10 mouse cellular contexts compared by ENCODE assay signal in the genomic region with DNA sequence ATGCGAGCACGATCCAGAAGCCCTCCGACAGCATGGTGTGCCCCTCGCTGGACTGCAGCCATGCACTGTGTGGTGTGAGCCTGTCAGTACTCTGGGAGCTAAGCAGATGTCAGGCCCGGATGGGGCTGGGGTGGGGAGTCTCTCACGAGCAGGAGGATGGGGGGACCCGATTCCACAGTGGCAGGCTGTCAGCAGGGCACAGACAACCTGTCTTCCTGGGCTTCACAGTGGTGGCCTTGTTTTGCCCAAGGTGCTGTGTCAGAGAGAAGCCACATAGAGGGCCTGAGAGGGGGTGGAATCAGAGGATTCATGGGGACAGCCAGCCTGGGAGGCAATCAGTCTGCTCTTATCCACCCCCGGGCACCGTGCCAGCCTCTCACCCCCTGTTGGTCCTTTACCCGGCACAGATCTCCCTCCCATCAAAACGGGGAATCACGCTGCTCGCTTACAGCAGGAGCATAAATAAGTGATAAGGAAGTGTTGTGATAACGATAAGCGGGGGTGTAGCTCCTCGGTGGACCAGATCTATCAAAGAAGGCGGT. TPM values are rescaled to one million over a fixed set of nuclear protein-coding genes. Genes with fewer than 3 reads are reported as not detected.
DNase-seq lines count a peak whose midpoint lies in the region; ATAC-seq lines count a peak whose summit lies in the region.
"Had no signal": no experiment of that assay in that cellular context is flagged by ENCODE, and none has a peak within 500 bp of the region (broad histone marks: within the 10 kb centered on the region; RNA-seq: fewer than 3 reads in every experiment).

No protein-coding gene starts in this region.

- peak overlapping the region; percentile 67 for H3K27ac ChIP-seq in forebrain, embryonic 13.5 days
- no peak overlapping the region for H3K27ac ChIP-seq in forebrain, embryonic 10.5 days
- peak overlapping the region; percentile 82 for H3K27ac ChIP-seq in midbrain, embryonic 14.5 days (replicated peaks; ENCODE audit: low read depth, low read length)
- no peak overlapping the region for H3K27ac ChIP-seq in midbrain, embryonic 11.5 days (ENCODE audit: low read depth, low read length)
- H3K27ac ChIP-seq in kidney, embryonic 14.5 days (ENCODE audit: low read depth, low read length) = no peak overlapping the region
- H3K27ac ChIP-seq: lung, embryonic 15.5 days had no signal

- peak; percentile 89 for ATAC-seq in forebrain, embryonic 13.5 days
- ATAC-seq in midbrain, embryonic 14.5 days (ENCODE audit: low FRiP score, low TSS enrichment) = peak; percentile 81
- no peak for ATAC-seq in midbrain, embryonic 11.5 days (ENCODE audit: low FRiP score)
- no peak for ATAC-seq in erythroblast, adult 5-6 weeks (replicated peaks; ENCODE audit: low FRiP score, poor library complexity, severe bottlenecking)
- ATAC-seq in kidney, embryonic 14.5 days (ENCODE audit: low FRiP score, low TSS enrichment) = no peak

- no peak for DNase-seq in forebrain, embryonic 10.5 days (ENCODE audit: extremely low spot score, low spot score)
- DNase-seq in midbrain, embryonic 14.5 days = peak; percentile 78
- DNase-seq in midbrain, embryonic 11.5 days (ENCODE audit: low spot score, missing footprints) = no peak
- DNase-seq in heart, postnatal 4 days = peak; percentile 54
- DNase-seq in right cerebral cortex, postnatal 25 days = peak; percentile 36

- 44% methylated on average over 17 of the region's 17 CpGs for WGBS in forebrain, embryonic 13.5 days
- WGBS in forebrain, embryonic 10.5 days = 89% methylated on average over 17 of the region's 17 CpGs
- WGBS in midbrain, embryonic 14.5 days = 40% methylated on average over 17 of the region's 17 CpGs
- 85% methylated on average over 17 of the region's 17 CpGs for WGBS in midbrain, embryonic 11.5 days
- WGBS in kidney, embryonic 14.5 days = 73% methylated on average over 17 of the region's 17 CpGs

- no peaks in the 10 kb centered on the region for H3K36me3 ChIP-seq in forebrain, embryonic 13.5 days (ENCODE audit: poor library complexity, severe bottlenecking)
- H3K36me3 ChIP-seq in forebrain, embryonic 10.5 days (replicated peaks) = no peaks in the 10 kb centered on the region
- H3K36me3 ChIP-seq in midbrain, embryonic 14.5 days (ENCODE audit: control insufficient read depth, insufficient read depth, low read length) = no peaks in the 10 kb centered on the region
- H3K36me3 ChIP-seq in midbrain, embryonic 11.5 days (ENCODE audit: control insufficient read depth, insufficient read depth, low read length) = no peaks in the 10 kb centered on the region
- H3K36me3 ChIP-seq in kidney, embryonic 14.5 days (ENCODE audit: control insufficient read depth, insufficient read depth, low read length) = no peaks in the 10 kb centered on the region
- H3K36me3 ChIP-seq: lung, embryonic 15.5 days had no signal

- peak overlapping the region; percentile 37 for H3K4me2 ChIP-seq in forebrain, embryonic 13.5 days
- H3K4me2 ChIP-seq in midbrain, embryonic 14.5 days (ENCODE audit: low read length) = peak overlapping the region; percentile 19; the same call in 1 of the 2 replicates
- H3K4me2 ChIP-seq in midbrain, embryonic 11.5 days = no peak overlapping the region
- no peak overlapping the region for H3K4me2 ChIP-seq in kidney, embryonic 14.5 days (replicated peaks; ENCODE audit: low read depth, low read length)
- H3K4me2 ChIP-seq: lung, embryonic 15.5 days had no signal

- H3K4me3 ChIP-seq in forebrain, embryonic 13.5 days = no peak overlapping the region
- H3K4me3 ChIP-seq in forebrain, embryonic 10.5 days = no peak overlapping the region
- no peak overlapping the region for H3K4me3 ChIP-seq in midbrain, embryonic 14.5 days (replicated peaks; ENCODE audit: low read depth, low read length)
- no peak overlapping the region for H3K4me3 ChIP-seq in midbrain, embryonic 11.5 days (ENCODE audit: low read depth, low read length)
- no peak overlapping the region for H3K4me3 ChIP-seq in kidney, embryonic 14.5 days (ENCODE audit: low read length)
- H3K4me3 ChIP-seq: lung, embryonic 15.5 days had no signal

- H3K9ac ChIP-seq in forebrain, embryonic 13.5 days = no peak overlapping the region
- 0 out of 2 replicates have a peak overlapping the region, but pooled peaks have one; percentile 12 for H3K9ac ChIP-seq in midbrain, embryonic 14.5 days (replicated peaks; ENCODE audit: low read length)
- no peak overlapping the region for H3K9ac ChIP-seq in midbrain, embryonic 11.5 days (ENCODE audit: low read length)
- no peak overlapping the region for H3K9ac ChIP-seq in kidney, embryonic 14.5 days (ENCODE audit: low read depth, low read length)
- H3K9ac ChIP-seq: lung, embryonic 15.5 days had no signal

- H3K9me3 ChIP-seq in forebrain, embryonic 13.5 days (replicated peaks) = no peaks in the 10 kb centered on the region
- H3K9me3 ChIP-seq in forebrain, embryonic 10.5 days = no peaks in the 10 kb centered on the region
- H3K9me3 ChIP-seq in midbrain, embryonic 14.5 days (ENCODE audit: control insufficient read depth, low read length) = no peaks in the 10 kb centered on the region
- no peaks in the 10 kb centered on the region for H3K9me3 ChIP-seq in midbrain, embryonic 11.5 days (ENCODE audit: control insufficient read depth, low read length)
- no peaks in the 10 kb centered on the region for H3K9me3 ChIP-seq in kidney, embryonic 14.5 days (ENCODE audit: control insufficient read depth, low read length)
- H3K9me3 ChIP-seq: lung, embryonic 15.5 days had no signal

- peaks cover 9% of the 10 kb centered on the region; the same call in 1 of the 2 replicates for H3K27me3 ChIP-seq in forebrain, embryonic 13.5 days
- peaks cover 26% of the 10 kb centered on the region for H3K27me3 ChIP-seq in forebrain, embryonic 10.5 days (ENCODE audit: poor library complexity, severe bottlenecking)
- H3K27me3 ChIP-seq in midbrain, embryonic 14.5 days (ENCODE audit: control insufficient read depth, insufficient read depth, low read length) = no peaks in the 10 kb centered on the region; the same call in 1 of the 2 replicates
- H3K27me3 ChIP-seq in midbrain, embryonic 11.5 days (ENCODE audit: control insufficient read depth, insufficient read depth, low read length) = peaks cover 5% of the 10 kb centered on the region; the same call in 1 of the 2 replicates
- no peaks in the 10 kb centered on the region for H3K27me3 ChIP-seq in kidney, embryonic 14.5 days (ENCODE audit: control insufficient read depth, insufficient read depth, low read length)
- H3K27me3 ChIP-seq: lung, embryonic 15.5 days had no signal

- peaks cover 67% of the 10 kb centered on the region for H3K4me1 ChIP-seq in forebrain, embryonic 13.5 days
- H3K4me1 ChIP-seq in forebrain, embryonic 10.5 days = peaks cover 30% of the 10 kb centered on the region
- peaks cover 49% of the 10 kb centered on the region for H3K4me1 ChIP-seq in midbrain, embryonic 14.5 days (ENCODE audit: control insufficient read depth, insufficient read depth, low read length)
- H3K4me1 ChIP-seq in midbrain, embryonic 11.5 days (ENCODE audit: control insufficient read depth, insufficient read depth, low read length) = peaks cover 11% of the 10 kb centered on the region
- H3K4me1 ChIP-seq in kidney, embryonic 14.5 days (ENCODE audit: control insufficient read depth, insufficient read depth, low read length) = peaks cover 15% of the 10 kb centered on the region

RNA-seq across cellular contexts. Expression of a gene that starts 53.2 kb away (rescaled TPM):
- 1.0 and 1.6 TPM in 2 replicates for polyA plus RNA-seq in forebrain, embryonic 13.5 days (2015; fragmentation: Nextera tagmentation; extraction: Ambion mirVana)
- 0.89 and 0.90 TPM in 2 replicates for polyA plus RNA-seq in forebrain, embryonic 10.5 days (2016; fragmentation: Nextera tagmentation; extraction: Ambion mirVana)
- polyA plus RNA-seq in midbrain, embryonic 14.5 days (2014; fragmentation: Nextera tagmentation; extraction: Ambion mirVana) = 2.9 and 3.4 TPM in 2 replicates
- polyA plus RNA-seq in midbrain, embryonic 11.5 days (2014; fragmentation: Nextera tagmentation; extraction: Ambion mirVana) = 0.36 and 1.0 TPM in 2 replicates
- total RNA-seq in heart, postnatal 4 days (2021) = not detected
- total RNA-seq in erythroblast, adult 5-6 weeks (2015; ENCODE audit: low replicate concordance) = not detected in 2 replicates
- not detected in 2 replicates for total RNA-seq in erythroblast, adult 5-6 weeks (2017; ENCODE audit: low replicate concordance)
- 0.93 TPM in 1 of 2 replicates, not detected in the other for polyA plus RNA-seq in kidney, embryonic 14.5 days (2014; fragmentation: Nextera tagmentation; extraction: Ambion mirVana)
- total RNA-seq: gastrocnemius, adult 8-10 months had no signal

Comparison
In these comparisons a context has a peak if more than half of its experiments do, and no peak if none do; other contexts are left out.
1. ATAC-seq: peak in forebrain, embryonic 13.5 days (single experiment) and midbrain, embryonic 14.5 days (single experiment); none in midbrain, embryonic 11.5 days (single experiment), erythroblast, adult 5-6 weeks (single experiment) and kidney, embryonic 14.5 days (single experiment).
2. H3K27ac ChIP-seq: peak in forebrain, embryonic 13.5 days (single experiment) and midbrain, embryonic 14.5 days (single experiment); none in forebrain, embryonic 10.5 days (single experiment), midbrain, embryonic 11.5 days (single experiment) and kidney, embryonic 14.5 days (single experiment).
3. H3K4me2 ChIP-seq: peak in forebrain, embryonic 13.5 days (single experiment) and midbrain, embryonic 14.5 days (single experiment); none in midbrain, embryonic 11.5 days (single experiment) and kidney, embryonic 14.5 days (single experiment).
4. DNase-seq: peak in midbrain, embryonic 14.5 days (single experiment), heart, postnatal 4 days (single experiment) and right cerebral cortex, postnatal 25 days (single experiment); none in forebrain, embryonic 10.5 days (single experiment) and midbrain, embryonic 11.5 days (single experiment).